Mouse (Mus musculus) hindbrain, embryonic 14.5 days (tissue): ENCODE measurements around the gene Slc44a5. TPM values are rescaled to one million over a fixed set of nuclear protein-coding genes. Genes with fewer than 3 reads are reported as not detected.

ENCODE experiments used
- ATAC-seq: fragments of 200-750 bp; cut with Nextera tagmentation; 2 replicates; pipeline ENCODE4 v1.8.0; 2017; ENCODE audit warnings: moderate number of reproducible peaks, mild to moderate bottlenecking, moderate TSS enrichment, moderate library complexity; ENCODE audit not compliant: low FRiP score
- DNase-seq: peaks from one replicate; pipeline ENCODE4 v3.0.0-alpha.2; 2015; ENCODE audit warnings: low spot score
- H3K27ac ChIP-seq: fragments of 300-500 bp; sonication (generic); 2 replicates; pipeline ENCODE4 v1.5.1; 2014; ENCODE audit warnings: mild to moderate bottlenecking, moderate library complexity
- H3K27me3 ChIP-seq: fragments of 300-500 bp; sonication (generic); 2 replicates; pipeline ENCODE4 v1.6.1; 2014; ENCODE audit warnings: mild to moderate bottlenecking, low read length, mixed read lengths; ENCODE audit not compliant: control insufficient read depth, insufficient read depth
- H3K36me3 ChIP-seq: fragments of 300-500 bp; sonication (generic); replicated peaks from 2 replicates; pipeline ENCODE4 v1.6.1; 2014; ENCODE audit not compliant: control insufficient read depth, insufficient read depth
- H3K4me1 ChIP-seq: fragments of 300-500 bp; sonication (generic); replicated peaks from 2 replicates; pipeline ENCODE4 v1.6.1; 2014; ENCODE audit warnings: antibody characterized with exemption, low read length, mixed read lengths; ENCODE audit not compliant: control insufficient read depth, insufficient read depth
- H3K4me2 ChIP-seq: fragments of 300-500 bp; sonication (generic); replicated peaks from 2 replicates; pipeline ENCODE4 v1.6.1; 2014; ENCODE audit warnings: mild to moderate bottlenecking, moderate library complexity
- H3K4me3 ChIP-seq: fragments of 300-500 bp; sonication (generic); replicated peaks from 2 replicates; pipeline ENCODE4 v1.5.1; 2014; ENCODE audit warnings: mild to moderate bottlenecking, low read length
- H3K9ac ChIP-seq: fragments of 300-500 bp; sonication (generic); 2 replicates; pipeline ENCODE4 v1.6.1; 2014
- H3K9me3 ChIP-seq: fragments of 300-500 bp; sonication (generic); 2 replicates; pipeline ENCODE4 v1.6.1; 2016; ENCODE audit warnings: low read length; ENCODE audit not compliant: control insufficient read depth
- WGBS: fragments of 180-500 bp; shearing (Covaris S2); extraction: QIAGEN DNeasy Blood & Tissue Kit; methylation state at CpG from one replicate; pipeline ENCODE4 v1.1.7; 2014; 5-methylcytosine and 5-hydroxymethylcytosine counted together
- polyA plus RNA-seq: library from polyadenylated mRNA; unstranded; fragments of >200 nt; fragmentation: Nextera tagmentation; extraction: Ambion mirVana; gene quantifications from 2 replicates; pipeline ENCODE4 v1.2.1, GENCODE M21; 2014

The Slc44a5 gene
- polyA plus RNA-seq, 1 experiment from 2014 or later, result 11.3 TPM

- 90% methylated on average over 4 of the region's 4 CpGs for WGBS
- no peak overlapping the region for H3K9ac ChIP-seq
Observed at GRCm38 (mm10) chr3:154288429-154289069, 315.3 kb downstream of the Slc44a5 start.

GRCm38 (mm10) chr3:154290351-154290750, 317.1 kb downstream of the Slc44a5 start:
- H3K4me2 ChIP-seq, result no peak overlapping the region
- H3K36me3 ChIP-seq, result no peaks in the 10 kb centered on the region
- H3K4me3 ChIP-seq, result no peak overlapping the region
- ATAC-seq, result no peak
- no peak overlapping the region for H3K9ac ChIP-seq
- H3K4me1 ChIP-seq, result no peaks in the 10 kb centered on the region
- H3K27ac ChIP-seq, result no peak overlapping the region
- DNase-seq, result no peak
- H3K27me3 ChIP-seq, result no peaks in the 10 kb centered on the region
- H3K9me3 ChIP-seq, result no peaks in the 10 kb centered on the region
- WGBS, result 75% methylated on average over 2 of the region's 2 CpGs

More at GRCm38 (mm10) chr3:154288429-154289069, 315.3 kb downstream of the Slc44a5 start:
- DNase-seq (no peak), ATAC-seq (no peak)
- no peaks in the 10 kb centered on the region for H3K9me3 ChIP-seq
- H3K4me1 ChIP-seq, result no peaks in the 10 kb centered on the region
- H3K4me3 ChIP-seq, result no peak overlapping the region
- H3K36me3 ChIP-seq, result no peaks in the 10 kb centered on the region
- H3K27ac ChIP-seq, result no peak overlapping the region
- no peak overlapping the region for H3K4me2 ChIP-seq
- H3K27me3 ChIP-seq, result no peaks in the 10 kb centered on the region

- 70% methylated on average over 5 of the region's 5 CpGs for WGBS
- no peak overlapping the region for H3K27ac ChIP-seq
- DNase-seq, result no peak
- no peaks in the 10 kb centered on the region for H3K36me3 ChIP-seq
- no peak for ATAC-seq
- H3K4me1 ChIP-seq, result no peaks in the 10 kb centered on the region
- H3K9me3 ChIP-seq, result no peaks in the 10 kb centered on the region
- H3K27me3 ChIP-seq, result no peaks in the 10 kb centered on the region
- no peak overlapping the region for H3K4me2 ChIP-seq
- H3K4me3 ChIP-seq, result no peak overlapping the region
- H3K9ac ChIP-seq, result no peak overlapping the region
Observed at GRCm38 (mm10) chr3:154292126-154292525, 318.9 kb downstream of the Slc44a5 start.

- Histone ChIP-seq H3K4me2 (no peak overlapping the region), H3K4me3 (no peak overlapping the region), H3K4me1 (no peaks in the 10 kb centered on the region), H3K9ac (no peak overlapping the region), H3K27me3 (no peaks in the 10 kb centered on the region), H3K9me3 (no peaks in the 10 kb centered on the region), H3K36me3 (no peaks in the 10 kb centered on the region), H3K27ac (no peak overlapping the region)
- ATAC-seq (no peak), DNase-seq (no peak)
- 74% methylated on average over 9 of the region's 9 CpGs for WGBS
Observed at GRCm38 (mm10) chr3:154293839-154294490, 320.7 kb downstream of the Slc44a5 start.

GRCm38 (mm10) chr3:154294924-154295834, 321.9 kb downstream of the Slc44a5 start:
- WGBS, result 93% methylated on average over 17 of the region's 17 CpGs
- Histone ChIP-seq H3K4me1 (no peaks in the 10 kb centered on the region), H3K9me3 (no peaks in the 10 kb centered on the region), H3K36me3 (no peaks in the 10 kb centered on the region), H3K9ac (no peak overlapping the region), H3K27me3 (no peaks in the 10 kb centered on the region), H3K27ac (no peak overlapping the region), H3K4me2 (no peak overlapping the region), H3K4me3 (no peak overlapping the region)
- DNase-seq, result no peak
- ATAC-seq, result no peak

GRCm38 (mm10) chr3:154297499-154297898, 324.3 kb downstream of the Slc44a5 start:
- Histone ChIP-seq H3K4me1 (no peaks in the 10 kb centered on the region), H3K4me3 (no peak overlapping the region), H3K9ac (no peak overlapping the region), H3K36me3 (no peaks in the 10 kb centered on the region), H3K4me2 (no peak overlapping the region), H3K27ac (no peak overlapping the region), H3K27me3 (no peaks in the 10 kb centered on the region), H3K9me3 (no peaks in the 10 kb centered on the region)
- 74% methylated on average over 6 of the region's 6 CpGs for WGBS
- no peak for ATAC-seq
- DNase-seq, result no peak

GRCm38 (mm10) chr3:154298490-154298889, 325.3 kb downstream of the Slc44a5 start:
- no peak overlapping the region for H3K4me3 ChIP-seq
- no peak overlapping the region for H3K27ac ChIP-seq
- H3K9ac ChIP-seq, result no peak overlapping the region
- no peaks in the 10 kb centered on the region for H3K36me3 ChIP-seq
- no peaks in the 10 kb centered on the region for H3K4me1 ChIP-seq
- no peaks in the 10 kb centered on the region for H3K9me3 ChIP-seq
- ATAC-seq (no peak), DNase-seq (no peak)
- no peak overlapping the region for H3K4me2 ChIP-seq
- no peaks in the 10 kb centered on the region for H3K27me3 ChIP-seq

GRCm38 (mm10) chr3:154300006-154300405, 326.8 kb downstream of the Slc44a5 start:
- no peak overlapping the region for H3K4me2 ChIP-seq
- no peaks in the 10 kb centered on the region for H3K9me3 ChIP-seq
- H3K27me3 ChIP-seq, result no peaks in the 10 kb centered on the region
- no peak overlapping the region for H3K9ac ChIP-seq
- H3K36me3 ChIP-seq, result no peaks in the 10 kb centered on the region
- 94% methylated on average over 9 of the region's 9 CpGs for WGBS
- DNase-seq, result no peak
- no peak overlapping the region for H3K4me3 ChIP-seq
- no peaks in the 10 kb centered on the region for H3K4me1 ChIP-seq
- no peak overlapping the region for H3K27ac ChIP-seq
- no peak for ATAC-seq

- Histone ChIP-seq H3K4me3 (no peak overlapping the region), H3K9ac (no peak overlapping the region), H3K4me2 (no peak overlapping the region), H3K27me3 (no peaks in the 10 kb centered on the region), H3K4me1 (no peaks in the 10 kb centered on the region), H3K36me3 (no peaks in the 10 kb centered on the region), H3K9me3 (no peaks in the 10 kb centered on the region), H3K27ac (no peak overlapping the region)
- DNase-seq, result no peak
- 87% methylated on average over 4 of the region's 4 CpGs for WGBS
- ATAC-seq, result no peak
Observed at GRCm38 (mm10) chr3:154301102-154301501, 327.9 kb downstream of the Slc44a5 start.
